Mouse (Mus musculus): ENCODE measurements around the gene Vstm2l. TPM values are rescaled to one million over a fixed set of nuclear protein-coding genes. Genes with fewer than 3 reads are reported as not detected.

The Vstm2l gene
- polyA plus RNA-seq, 1 experiment from 2014 or later = 9.5 TPM

GRCm38 (mm10) chr2:157979241-157979640, 64.8 kb downstream of the Vstm2l start:
- WGBS = 79% methylated on average over 5 of the region's 5 CpGs
- ATAC-seq = no peak
- no peaks in the 10 kb centered on the region for H3K36me3 ChIP-seq (ENCODE audit: control insufficient read depth, insufficient read depth, low read length)
- no peak overlapping the region for H3K4me3 ChIP-seq (ENCODE audit: low read length)
- no peaks in the 10 kb centered on the region for H3K27me3 ChIP-seq (replicated peaks; ENCODE audit: control insufficient read depth, insufficient read depth, low read length)
- no peaks in the 10 kb centered on the region for H3K9me3 ChIP-seq (ENCODE audit: control insufficient read depth, low read length)
- no peak overlapping the region for H3K4me2 ChIP-seq (ENCODE audit: low read length)
- peaks cover 12% of the 10 kb centered on the region for H3K4me1 ChIP-seq (ENCODE audit: control insufficient read depth, insufficient read depth, low read depth, low read length)
- H3K9ac ChIP-seq (ENCODE audit: low read depth, low read length) = no peak overlapping the region
- no peak overlapping the region for H3K27ac ChIP-seq (ENCODE audit: low read depth, low read length)

- Histone ChIP-seq H3K9me3 (ENCODE audit: control insufficient read depth, low read length) (no peaks in the 10 kb centered on the region), H3K9ac (ENCODE audit: low read depth, low read length) (no peak overlapping the region), H3K36me3 (ENCODE audit: control insufficient read depth, insufficient read depth, low read length) (no peaks in the 10 kb centered on the region), H3K4me1 (ENCODE audit: control insufficient read depth, insufficient read depth, low read depth, low read length) (peaks cover 12% of the 10 kb centered on the region), H3K27me3 (replicated peaks; ENCODE audit: control insufficient read depth, insufficient read depth, low read length) (no peaks in the 10 kb centered on the region), H3K27ac (ENCODE audit: low read depth, low read length) (no peak overlapping the region), H3K4me2 (ENCODE audit: low read length) (no peak overlapping the region), H3K4me3 (ENCODE audit: low read length) (no peak overlapping the region)
- WGBS = 96% methylated on average over 3 of the region's 3 CpGs
- ATAC-seq = no peak
Measured at GRCm38 (mm10) chr2:157982727-157983126, 68.3 kb downstream of the Vstm2l start.

GRCm38 (mm10) chr2:157983276-157983675, 68.8 kb downstream of the Vstm2l start:
- no peaks in the 10 kb centered on the region for H3K27me3 ChIP-seq (replicated peaks; ENCODE audit: control insufficient read depth, insufficient read depth, low read length)
- 90% methylated on average over 4 of the region's 4 CpGs for WGBS
- no peak overlapping the region for H3K4me2 ChIP-seq (ENCODE audit: low read length)
- H3K27ac ChIP-seq (ENCODE audit: low read depth, low read length) = no peak overlapping the region
- H3K4me1 ChIP-seq (ENCODE audit: control insufficient read depth, insufficient read depth, low read depth, low read length) = peaks cover 13% of the 10 kb centered on the region
- no peaks in the 10 kb centered on the region for H3K36me3 ChIP-seq (ENCODE audit: control insufficient read depth, insufficient read depth, low read length)
- H3K9me3 ChIP-seq (ENCODE audit: control insufficient read depth, low read length) = no peaks in the 10 kb centered on the region
- no peak for ATAC-seq
- no peak overlapping the region for H3K4me3 ChIP-seq (ENCODE audit: low read length)
- no peak overlapping the region for H3K9ac ChIP-seq (ENCODE audit: low read depth, low read length)

- no peak overlapping the region for H3K4me3 ChIP-seq (ENCODE audit: low read length)
- 74% methylated on average over 4 of the region's 4 CpGs for WGBS
- ATAC-seq = no peak
- H3K36me3 ChIP-seq (ENCODE audit: control insufficient read depth, insufficient read depth, low read length) = no peaks in the 10 kb centered on the region
- no peak overlapping the region for H3K9ac ChIP-seq (ENCODE audit: low read depth, low read length)
- no peak overlapping the region for H3K4me2 ChIP-seq (ENCODE audit: low read length)
- H3K27ac ChIP-seq (ENCODE audit: low read depth, low read length) = peak overlapping the region; percentile 1; the same call in 1 of the 2 replicates
- peaks cover 24% of the 10 kb centered on the region for H3K4me1 ChIP-seq (ENCODE audit: control insufficient read depth, insufficient read depth, low read depth, low read length)
- no peaks in the 10 kb centered on the region for H3K27me3 ChIP-seq (replicated peaks; ENCODE audit: control insufficient read depth, insufficient read depth, low read length)
- H3K9me3 ChIP-seq (ENCODE audit: control insufficient read depth, low read length) = no peaks in the 10 kb centered on the region
Measured at GRCm38 (mm10) chr2:157985611-157986010, 71.2 kb downstream of the Vstm2l start.

DNA sequence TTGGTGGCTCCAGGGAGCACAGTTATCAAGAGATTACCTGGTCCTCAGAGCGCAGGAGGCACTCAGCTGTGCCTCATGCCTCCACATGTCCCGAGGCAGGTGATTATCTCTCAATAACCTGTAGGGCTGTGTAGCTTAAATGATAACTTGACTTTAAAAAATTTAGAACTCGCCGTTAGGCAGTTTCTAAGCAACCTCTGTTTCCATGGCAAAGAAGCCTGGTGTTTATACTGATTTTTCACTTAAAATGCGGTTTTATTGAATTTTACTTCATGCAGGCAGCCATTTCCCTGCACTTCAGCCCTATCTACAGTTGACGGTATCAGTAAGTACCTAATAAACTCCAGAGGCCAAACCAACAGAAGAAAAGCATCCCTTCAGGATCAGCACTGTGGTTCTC, 71.8 kb downstream of the Vstm2l start:
- ATAC-seq = 0 out of 2 replicates have a peak, but pooled peaks have one; percentile 13
- 68% methylated on average over 6 of the region's 6 CpGs for WGBS
- no peaks in the 10 kb centered on the region for H3K27me3 ChIP-seq (replicated peaks; ENCODE audit: control insufficient read depth, insufficient read depth, low read length)

GRCm38 (mm10) chr2:157988416-157989190, 74.2 kb downstream of the Vstm2l start:
- Histone ChIP-seq H3K9ac (ENCODE audit: low read depth, low read length) (no peak overlapping the region), H3K27ac (ENCODE audit: low read depth, low read length) (peak overlapping the region; percentile 48), H3K4me2 (ENCODE audit: low read length) (no peak overlapping the region), H3K27me3 (replicated peaks; ENCODE audit: control insufficient read depth, insufficient read depth, low read length) (no peaks in the 10 kb centered on the region), H3K9me3 (ENCODE audit: control insufficient read depth, low read length) (no peaks in the 10 kb centered on the region), H3K36me3 (ENCODE audit: control insufficient read depth, insufficient read depth, low read length) (peaks cover 6% of the 10 kb centered on the region; the same call in 1 of the 2 replicates), H3K4me3 (ENCODE audit: low read length) (no peak overlapping the region), H3K4me1 (ENCODE audit: control insufficient read depth, insufficient read depth, low read depth, low read length) (peaks cover 24% of the 10 kb centered on the region)
- no peak for ATAC-seq
- WGBS = 44% methylated on average over 7 of the region's 7 CpGs

More for the DNA sequence above, 71.8 kb downstream of the Vstm2l start:
- no peak overlapping the region for H3K4me3 ChIP-seq (ENCODE audit: low read length)
- no peak overlapping the region for H3K4me2 ChIP-seq (ENCODE audit: low read length)
- peaks cover 24% of the 10 kb centered on the region for H3K4me1 ChIP-seq (ENCODE audit: control insufficient read depth, insufficient read depth, low read depth, low read length)
- no peaks in the 10 kb centered on the region for H3K9me3 ChIP-seq (ENCODE audit: control insufficient read depth, low read length)
- peak overlapping the region; percentile 46; the same call in 1 of the 2 replicates for H3K27ac ChIP-seq (ENCODE audit: low read depth, low read length)
- H3K36me3 ChIP-seq (ENCODE audit: control insufficient read depth, insufficient read depth, low read length) = no peaks in the 10 kb centered on the region
- H3K9ac ChIP-seq (ENCODE audit: low read depth, low read length) = no peak overlapping the region

GRCm38 (mm10) chr2:157989946-157990345, 75.5 kb downstream of the Vstm2l start:
- H3K27me3 ChIP-seq (replicated peaks; ENCODE audit: control insufficient read depth, insufficient read depth, low read length) = no peaks in the 10 kb centered on the region
- whole genome bisulfite sequencing = 91% methylated on average over 2 of the region's 2 CpGs
- H3K4me3 ChIP-seq (ENCODE audit: low read length) = no peak overlapping the region
- no peak overlapping the region for H3K4me2 ChIP-seq (ENCODE audit: low read length)
- peaks cover 6% of the 10 kb centered on the region; the same call in 1 of the 2 replicates for H3K36me3 ChIP-seq (ENCODE audit: control insufficient read depth, insufficient read depth, low read length)
- H3K9ac ChIP-seq (ENCODE audit: low read depth, low read length) = no peak overlapping the region
- H3K9me3 ChIP-seq (ENCODE audit: control insufficient read depth, low read length) = no peaks in the 10 kb centered on the region
- no peak for ATAC-seq
- peaks cover 24% of the 10 kb centered on the region for H3K4me1 ChIP-seq (ENCODE audit: control insufficient read depth, insufficient read depth, low read depth, low read length)
- no peak overlapping the region for H3K27ac ChIP-seq (ENCODE audit: low read depth, low read length)

DNA sequence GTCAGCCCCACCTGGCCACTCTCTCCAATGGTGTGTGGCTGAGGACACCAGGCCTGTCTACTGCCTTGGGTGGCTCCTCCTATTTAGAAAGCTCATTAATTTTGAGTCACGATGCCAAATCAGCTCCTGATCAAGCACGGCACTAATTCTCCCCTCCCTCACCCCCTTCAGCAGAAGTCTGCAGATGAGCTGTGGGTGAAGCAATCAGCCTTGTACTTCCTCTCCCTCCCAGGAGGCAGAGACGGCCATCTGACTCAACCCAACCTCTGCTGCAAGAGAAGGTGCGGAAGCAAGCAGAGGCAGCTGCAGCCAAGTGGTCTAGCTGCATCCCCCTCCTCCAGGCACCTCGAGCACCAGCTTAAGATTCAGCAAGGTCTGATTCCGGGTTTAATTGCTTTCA, 76.6 kb downstream of the Vstm2l start:
- Histone ChIP-seq H3K36me3 (ENCODE audit: control insufficient read depth, insufficient read depth, low read length) (peaks cover 6% of the 10 kb centered on the region; the same call in 1 of the 2 replicates), H3K27ac (ENCODE audit: low read depth, low read length) (no peak overlapping the region), H3K27me3 (replicated peaks; ENCODE audit: control insufficient read depth, insufficient read depth, low read length) (no peaks in the 10 kb centered on the region), H3K9ac (ENCODE audit: low read depth, low read length) (no peak overlapping the region; the same call in 1 of the 2 replicates), H3K4me1 (ENCODE audit: control insufficient read depth, insufficient read depth, low read depth, low read length) (peaks cover 19% of the 10 kb centered on the region), H3K4me3 (ENCODE audit: low read length) (no peak overlapping the region), H3K9me3 (ENCODE audit: control insufficient read depth, low read length) (no peaks in the 10 kb centered on the region), H3K4me2 (ENCODE audit: low read length) (no peak overlapping the region)
- no peak for ATAC-seq
- 54% methylated on average over 6 of the region's 6 CpGs for WGBS

DNA sequence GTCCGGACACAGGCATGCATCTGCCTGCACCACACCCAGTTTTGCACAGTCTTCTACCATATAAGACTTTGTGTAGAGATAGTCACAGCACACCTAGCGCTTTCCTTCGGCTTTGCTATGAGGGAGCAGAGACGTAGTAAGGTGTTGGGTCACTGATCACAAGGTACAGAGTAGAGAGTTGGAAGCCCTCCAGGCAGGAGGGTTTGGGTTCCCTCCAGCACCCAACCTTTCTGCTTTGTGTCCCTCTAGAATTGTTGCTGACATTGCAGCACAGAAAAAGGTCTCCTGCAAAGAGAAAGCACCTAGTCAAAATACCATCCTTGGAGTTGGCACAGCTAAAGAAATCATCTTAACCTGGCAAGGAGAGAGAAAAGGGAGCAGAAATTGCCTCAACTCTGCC, 78.0 kb downstream of the Vstm2l start:
- Histone ChIP-seq H3K9me3 (ENCODE audit: control insufficient read depth, low read length) (no peaks in the 10 kb centered on the region), H3K27me3 (replicated peaks; ENCODE audit: control insufficient read depth, insufficient read depth, low read length) (no peaks in the 10 kb centered on the region), H3K9ac (ENCODE audit: low read depth, low read length) (no peak overlapping the region), H3K4me3 (ENCODE audit: low read length) (no peak overlapping the region), H3K27ac (ENCODE audit: low read depth, low read length) (no peak overlapping the region; the same call in 1 of the 2 replicates), H3K4me1 (ENCODE audit: control insufficient read depth, insufficient read depth, low read depth, low read length) (peaks cover 12% of the 10 kb centered on the region), H3K36me3 (ENCODE audit: control insufficient read depth, insufficient read depth, low read length) (peaks cover 6% of the 10 kb centered on the region; the same call in 1 of the 2 replicates), H3K4me2 (ENCODE audit: low read length) (no peak overlapping the region)
- 93% methylated on average over 4 of the region's 4 CpGs for WGBS
- ATAC-seq = no peak
